Mouse (Mus musculus) stomach, postnatal 0 days (tissue): Measurements from ENCODE around the gene Hdac7.
A peak's percentile ranks its signal among the peaks of the same experiment; 100 is the strongest.

ENCODE experiments used
- CTCF ChIP-seq: IDR thresholded peaks from 2 replicates; pipeline ENCODE4 v1.5.1; 2016; ENCODE audit warnings: antibody characterized with exemption, low read depth, mild to moderate bottlenecking, moderate library complexity
- EP300 ChIP-seq: optimal IDR thresholded peaks from 2 replicates; pipeline ENCODE3; 2016; ENCODE audit warnings: antibody characterized with exemption

DNA sequence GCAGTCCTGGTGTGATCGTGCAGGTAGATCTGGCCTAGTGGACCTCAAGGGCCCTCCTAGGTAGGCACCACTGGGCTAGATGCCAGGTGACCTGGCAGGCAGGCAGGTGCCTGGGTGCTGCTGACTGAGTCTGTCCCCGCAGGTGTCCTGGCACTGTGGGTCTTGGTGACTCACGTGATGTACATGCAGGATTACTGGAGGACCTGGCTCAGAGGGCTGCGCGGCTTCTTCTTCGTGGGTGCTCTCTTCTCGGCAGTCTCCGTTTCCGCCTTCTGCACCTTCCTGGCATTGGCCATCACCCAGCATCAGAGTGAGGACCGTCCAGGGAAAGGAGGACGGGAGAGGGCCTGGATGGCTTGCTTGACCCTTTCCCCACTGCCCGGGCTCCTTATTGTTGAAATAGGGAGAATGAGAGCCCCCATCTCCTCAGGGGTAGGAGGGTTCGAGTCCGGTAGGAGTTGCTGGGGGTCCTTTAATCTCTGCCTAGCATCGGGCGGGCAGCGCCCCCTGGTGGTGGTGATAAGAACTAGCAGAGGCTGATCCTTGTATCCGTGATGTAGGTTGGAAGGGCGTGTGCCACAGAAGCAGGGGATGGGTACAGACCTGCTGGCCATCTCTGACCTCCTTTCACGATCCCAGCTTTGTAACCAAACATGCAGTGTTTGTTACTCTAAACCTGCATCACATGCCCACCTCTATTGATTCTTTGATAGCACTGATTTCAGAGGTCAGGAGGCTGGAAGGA is 54.4 kb downstream of the Hdac7 start:
- TF ChIP-seq CTCF (peak; percentile 87), EP300 (no peak)
